Mouse (Mus musculus) midbrain, embryonic 16.5 days (tissue): Measurements from ENCODE around the gene Prmt8. TPM values are rescaled to one million over a fixed set of nuclear protein-coding genes. Genes with fewer than 3 reads are reported as not detected.

Experiments used
- ATAC-seq: fragments of 200-750 bp; cut with Nextera tagmentation; 2 replicates; pipeline ENCODE4 v1.8.0; 2017; ENCODE audit warnings: moderate TSS enrichment
- H3K27ac ChIP-seq: fragments of 300-500 bp; sonication (generic); 2 replicates; pipeline ENCODE4 v1.5.1; 2014; ENCODE audit warnings: mild to moderate bottlenecking, low read length, mixed read lengths
- H3K27me3 ChIP-seq: fragments of 300-500 bp; sonication (generic); 2 replicates; pipeline ENCODE4 v1.6.1; 2014; ENCODE audit warnings: low read depth, low read length, mixed read lengths; ENCODE audit not compliant: control insufficient read depth, insufficient read depth
- H3K36me3 ChIP-seq: fragments of 300-500 bp; sonication (generic); 2 replicates; pipeline ENCODE4 v1.6.1; 2014; ENCODE audit warnings: mild to moderate bottlenecking, low read length, moderate library complexity, mixed read lengths; ENCODE audit not compliant: control insufficient read depth, insufficient read depth
- H3K4me1 ChIP-seq: fragments of 300-500 bp; sonication (generic); 2 replicates; pipeline ENCODE4 v1.6.1; 2014; ENCODE audit warnings: mild to moderate bottlenecking, low read length, mixed read lengths; ENCODE audit not compliant: control insufficient read depth, insufficient read depth
- H3K4me2 ChIP-seq: fragments of 300-500 bp; sonication (generic); 2 replicates; pipeline ENCODE4 v1.6.1; 2014; ENCODE audit warnings: mild to moderate bottlenecking, low read length, mixed read lengths
- H3K4me3 ChIP-seq: fragments of 300-500 bp; sonication (generic); 2 replicates; pipeline ENCODE4 v1.5.1; 2014; ENCODE audit warnings: low read depth, mild to moderate bottlenecking, low read length, moderate library complexity, mixed read lengths
- H3K9ac ChIP-seq: fragments of 300-500 bp; sonication (generic); 2 replicates; pipeline ENCODE4 v1.6.1; 2014; ENCODE audit warnings: low read depth, low read length, mixed read lengths
- H3K9me3 ChIP-seq: fragments of 300-500 bp; sonication (generic); replicated peaks from 2 replicates; pipeline ENCODE4 v1.6.1; 2014; ENCODE audit warnings: mild to moderate bottlenecking, low read length, mixed read lengths; ENCODE audit not compliant: control insufficient read depth, poor library complexity, severe bottlenecking
- WGBS: fragments of 180-500 bp; shearing (Covaris S2); extraction: QIAGEN DNeasy Blood & Tissue Kit; methylation state at CpG from one replicate; pipeline ENCODE4 v1.1.7; 2014; 5-methylcytosine and 5-hydroxymethylcytosine counted together
- polyA plus RNA-seq: library from polyadenylated mRNA; unstranded; fragments of >200 nt; fragmentation: Nextera tagmentation; extraction: Ambion mirVana; gene quantifications from 2 replicates; pipeline ENCODE4 v1.2.1, GENCODE M21; 2015

The Prmt8 gene
- polyA plus RNA-seq, 1 experiment from 2014 or later = 26.1 TPM

- Histone ChIP-seq H3K27ac (peak overlapping the region; percentile 79), H3K9me3 (no peaks in the 10 kb centered on the region), H3K9ac (peak overlapping the region; percentile 66), H3K4me1 (peaks cover 19% of the 10 kb centered on the region), H3K36me3 (no peaks in the 10 kb centered on the region), H3K4me2 (peak overlapping the region; percentile 88), H3K4me3 (peak overlapping the region; percentile 69), H3K27me3 (no peaks in the 10 kb centered on the region)
- WGBS = under 1% methylated on average over 28 of the region's 28 CpGs
- ATAC-seq = peak; percentile 46
Observed at GRCm38 (mm10) chr6:127766641-127767200, 2.6 kb downstream of the Prmt8 start.

- whole genome bisulfite sequencing = 6% methylated on average over 9 of the region's 11 CpGs
- Histone ChIP-seq H3K4me1 (peaks cover 19% of the 10 kb centered on the region), H3K9ac (peak overlapping the region; percentile 66), H3K4me3 (peak overlapping the region; percentile 69), H3K27me3 (no peaks in the 10 kb centered on the region), H3K27ac (peak overlapping the region; percentile 79; the same call in 1 of the 2 replicates), H3K4me2 (peak overlapping the region; percentile 88), H3K9me3 (no peaks in the 10 kb centered on the region), H3K36me3 (no peaks in the 10 kb centered on the region)
- ATAC-seq = peak; percentile 15; the same call in 1 of the 2 replicates
Observed at GRCm38 (mm10) chr6:127766041-127766604, 3.1 kb downstream of the Prmt8 start.

- Histone ChIP-seq H3K4me1 (peaks cover 19% of the 10 kb centered on the region), H3K9ac (peak overlapping the region; percentile 44), H3K4me3 (peak overlapping the region; percentile 69), H3K9me3 (no peaks in the 10 kb centered on the region), H3K27me3 (no peaks in the 10 kb centered on the region), H3K27ac (no peak overlapping the region), H3K36me3 (no peaks in the 10 kb centered on the region), H3K4me2 (peak overlapping the region; percentile 88)
- 42% methylated on average over 5 of the region's 5 CpGs for WGBS
- ATAC-seq = no peak
Observed at GRCm38 (mm10) chr6:127765573-127765972, 3.7 kb downstream of the Prmt8 start.

GRCm38 (mm10) chr6:127758264-127758663, 11.0 kb downstream of the Prmt8 start:
- Histone ChIP-seq H3K36me3 (no peaks in the 10 kb centered on the region), H3K4me3 (no peak overlapping the region), H3K4me1 (peaks cover 2% of the 10 kb centered on the region; the same call in 1 of the 2 replicates), H3K27ac (no peak overlapping the region), H3K9me3 (no peaks in the 10 kb centered on the region), H3K9ac (no peak overlapping the region), H3K4me2 (no peak overlapping the region), H3K27me3 (no peaks in the 10 kb centered on the region)
- 51% methylated on average over 4 of the region's 4 CpGs for WGBS
- no peak for ATAC-seq

- Histone ChIP-seq H3K9ac (no peak overlapping the region), H3K27ac (no peak overlapping the region), H3K27me3 (no peaks in the 10 kb centered on the region), H3K4me3 (no peak overlapping the region), H3K9me3 (no peaks in the 10 kb centered on the region), H3K4me2 (no peak overlapping the region), H3K4me1 (peaks cover 4% of the 10 kb centered on the region), H3K36me3 (no peaks in the 10 kb centered on the region)
- no peak for ATAC-seq
- 60% methylated on average over 5 of the region's 5 CpGs for whole genome bisulfite sequencing
Observed at GRCm38 (mm10) chr6:127757667-127758167, 11.6 kb downstream of the Prmt8 start.

- no peak for ATAC-seq
- H3K4me1 ChIP-seq = peaks cover 8% of the 10 kb centered on the region
Observed at GRCm38 (mm10) chr6:127756856-127757255, 12.4 kb downstream of the Prmt8 start.

GRCm38 (mm10) chr6:127753228-127753627, 16.0 kb downstream of the Prmt8 start:
- H3K9me3 ChIP-seq = no peaks in the 10 kb centered on the region
- no peak overlapping the region for H3K9ac ChIP-seq
- H3K27me3 ChIP-seq = no peaks in the 10 kb centered on the region
- no peak overlapping the region for H3K27ac ChIP-seq
- ATAC-seq = no peak
- 40% methylated on average over 6 of the region's 6 CpGs for WGBS
- H3K36me3 ChIP-seq = no peaks in the 10 kb centered on the region
- H3K4me2 ChIP-seq = no peak overlapping the region
- peaks cover 6% of the 10 kb centered on the region for H3K4me1 ChIP-seq
- H3K4me3 ChIP-seq = no peak overlapping the region

More at GRCm38 (mm10) chr6:127756856-127757255, 12.4 kb downstream of the Prmt8 start:
- Histone ChIP-seq H3K27me3 (no peaks in the 10 kb centered on the region), H3K9me3 (no peaks in the 10 kb centered on the region), H3K36me3 (no peaks in the 10 kb centered on the region), H3K9ac (no peak overlapping the region), H3K4me3 (no peak overlapping the region), H3K4me2 (no peak overlapping the region), H3K27ac (no peak overlapping the region)
- WGBS = 47% methylated on average over 12 of the region's 12 CpGs

GRCm38 (mm10) chr6:127752681-127753080, 16.6 kb downstream of the Prmt8 start:
- H3K9me3 ChIP-seq = no peaks in the 10 kb centered on the region
- H3K27ac ChIP-seq = no peak overlapping the region
- no peaks in the 10 kb centered on the region for H3K36me3 ChIP-seq
- 60% methylated on average over 3 of the region's 3 CpGs for WGBS
- peaks cover 6% of the 10 kb centered on the region for H3K4me1 ChIP-seq
- H3K4me3 ChIP-seq = no peak overlapping the region
- no peaks in the 10 kb centered on the region for H3K27me3 ChIP-seq
- no peak for ATAC-seq
- no peak overlapping the region for H3K9ac ChIP-seq
- H3K4me2 ChIP-seq = no peak overlapping the region

GRCm38 (mm10) chr6:127751499-127751898, 17.8 kb downstream of the Prmt8 start:
- Histone ChIP-seq H3K4me2 (no peak overlapping the region), H3K9ac (no peak overlapping the region), H3K9me3 (no peaks in the 10 kb centered on the region), H3K27ac (no peak overlapping the region), H3K4me3 (no peak overlapping the region), H3K4me1 (peaks cover 6% of the 10 kb centered on the region), H3K27me3 (no peaks in the 10 kb centered on the region), H3K36me3 (no peaks in the 10 kb centered on the region)
- no peak for ATAC-seq
- 35% methylated on average over 9 of the region's 9 CpGs for WGBS
